20 mouse cellular contexts compared by ENCODE assay signal in genomic region chr4:141518386-141518785, GRCm38 (mm10).
"Had no signal": no experiment of that assay in that cellular context is flagged by ENCODE, and none has a peak within 500 bp of the region (broad histone marks: within the 10 kb centered on the region; RNA-seq: fewer than 3 reads in every experiment).

No protein-coding gene starts in this region.

- H3K27me3 ChIP-seq: limb, embryonic 13.5 days; liver, embryonic 12.5 days; liver, embryonic 15.5 days; neural tube, embryonic 12.5 days; neural tube, embryonic 15.5 days; stomach, embryonic 15.5 days had no signal

- H3K9me3 ChIP-seq: limb, embryonic 10.5 days; limb, embryonic 13.5 days; liver, embryonic 12.5 days; liver, embryonic 15.5 days; neural tube, embryonic 12.5 days; neural tube, embryonic 15.5 days; stomach, embryonic 15.5 days had no signal

- ATAC-seq: liver, embryonic 12.5 days had no signal

- H3K4me3 ChIP-seq: limb, embryonic 10.5 days; limb, embryonic 13.5 days; liver, embryonic 12.5 days; liver, embryonic 15.5 days; neural tube, embryonic 12.5 days; neural tube, embryonic 15.5 days; stomach, embryonic 15.5 days had no signal

- H3K4me2 ChIP-seq: limb, embryonic 13.5 days; liver, embryonic 12.5 days; liver, embryonic 15.5 days; midbrain, embryonic 11.5 days; neural tube, embryonic 12.5 days; neural tube, embryonic 15.5 days; stomach, embryonic 15.5 days had no signal

- DNase-seq: kidney, adult 18-20 months; kidney, adult 9 months; kidney, postnatal 14 days; kidney, postnatal 4 days; liver; lung, adult 2 months; midbrain, embryonic 14.5 days; retina, postnatal 1 day; right cerebral cortex, postnatal 25 days; spleen, adult 18-20 months; thymus, postnatal 25 days had no signal

- H3K27ac ChIP-seq: limb, embryonic 10.5 days; limb, embryonic 13.5 days; liver, embryonic 12.5 days; liver, embryonic 15.5 days; macrophage; neural tube, embryonic 12.5 days; neural tube, embryonic 15.5 days; stomach, embryonic 15.5 days had no signal

- H3K9ac ChIP-seq: limb, embryonic 13.5 days; liver, embryonic 12.5 days; liver, embryonic 15.5 days; neural tube, embryonic 12.5 days; neural tube, embryonic 15.5 days; stomach, embryonic 15.5 days had no signal
